Mouse (Mus musculus) heart, embryonic 13.5 days (tissue): ENCODE results near the gene Ppp5c. TPM values are rescaled to one million over a fixed set of nuclear protein-coding genes. Genes with fewer than 3 reads are reported as not detected.
A peak's percentile ranks its signal among the peaks of the same experiment; 100 is the strongest.

Source experiments
- ATAC-seq: fragments of 200-750 bp; cut with Nextera tagmentation; 2 replicates; pipeline ENCODE4 v1.8.0; 2017; ENCODE audit warnings: moderate TSS enrichment; ENCODE audit not compliant: insufficient number of reproducible peaks, low FRiP score, low TSS enrichment; ENCODE audit errors: extremely low read depth
- H3K27ac ChIP-seq: fragments of 300-500 bp; sonication (generic); replicated peaks from 2 replicates; pipeline ENCODE4 v1.5.1; 2015; ENCODE audit warnings: moderate library complexity, mild to moderate bottlenecking, inconsistent platforms
- H3K27me3 ChIP-seq: fragments of 300-500 bp; sonication (generic); replicated peaks from 2 replicates; pipeline ENCODE4 v1.6.1; 2015; ENCODE audit warnings: mild to moderate bottlenecking, inconsistent platforms
- H3K36me3 ChIP-seq: fragments of 300-500 bp; sonication (generic); 2 replicates; pipeline ENCODE4 v1.6.1; 2015; ENCODE audit warnings: mild to moderate bottlenecking, inconsistent platforms
- H3K4me1 ChIP-seq: fragments of 300-500 bp; sonication (generic); 2 replicates; pipeline ENCODE4 v1.6.1; 2015; ENCODE audit warnings: inconsistent platforms
- H3K4me2 ChIP-seq: fragments of 300-500 bp; sonication (generic); 2 replicates; pipeline ENCODE4 v1.6.1; 2015; ENCODE audit warnings: inconsistent platforms, mild to moderate bottlenecking, moderate library complexity
- H3K4me3 ChIP-seq: fragments of 300-500 bp; sonication (generic); 2 replicates; pipeline ENCODE4 v1.5.1; 2015; ENCODE audit warnings: moderate library complexity, mild to moderate bottlenecking, inconsistent platforms
- H3K9ac ChIP-seq: fragments of 300-500 bp; sonication (generic); 2 replicates; pipeline ENCODE4 v1.6.1; 2015; ENCODE audit warnings: inconsistent platforms, mild to moderate bottlenecking, moderate library complexity
- H3K9me3 ChIP-seq: fragments of 300-500 bp; sonication (generic); 2 replicates; pipeline ENCODE4 v1.6.1; 2016; ENCODE audit warnings: inconsistent platforms
- WGBS: fragments of 180-500 bp; shearing (Covaris S2); methylation state at CpG from one replicate; pipeline ENCODE4 v1.1.7; 2015; ENCODE audit warnings: mixed read lengths; 5-methylcytosine and 5-hydroxymethylcytosine counted together
- polyA plus RNA-seq: library from polyadenylated mRNA; unstranded; fragments of >200 nt; fragmentation: Nextera tagmentation; extraction: Ambion mirVana; gene quantifications from 2 replicates; pipeline ENCODE4 v1.2.1, GENCODE M21; 2015

The Ppp5c gene
- polyA plus RNA-seq, 1 experiment from 2014 or later: 82.3 TPM

DNA sequence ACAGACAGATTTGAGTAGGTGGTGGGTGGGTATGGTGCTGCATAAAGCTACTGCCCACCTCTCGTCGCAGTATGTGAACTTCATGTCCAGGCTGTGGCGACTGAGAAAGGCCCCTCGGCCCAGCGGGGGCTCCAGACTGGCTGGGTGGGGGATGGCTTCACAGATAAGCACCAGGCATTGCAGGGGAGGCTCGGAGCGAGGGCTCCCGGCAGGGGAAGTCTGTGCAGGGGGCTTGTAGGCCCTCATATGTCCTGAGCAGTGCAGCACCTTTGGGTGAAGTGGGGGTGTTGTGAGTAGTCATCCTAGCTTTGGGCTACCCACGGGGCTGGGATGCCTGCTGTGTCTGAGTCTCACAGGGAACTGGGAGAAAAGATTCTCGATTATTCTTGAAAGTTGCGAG lies 22.8 kb upstream of the Ppp5c start:
- Histone ChIP-seq H3K36me3 (peaks cover 82% of the 10 kb centered on the region), H3K4me2 (no peak overlapping the region), H3K27me3 (no peaks in the 10 kb centered on the region), H3K9me3 (no peaks in the 10 kb centered on the region), H3K4me3 (no peak overlapping the region), H3K4me1 (peaks cover 16% of the 10 kb centered on the region), H3K9ac (peak overlapping the region; percentile 53; the same call in 1 of the 2 replicates), H3K27ac (no peak overlapping the region)
- ATAC-seq: no peak
- 34% methylated on average over 11 of the region's 11 CpGs for WGBS

- H3K9me3 ChIP-seq: no peaks in the 10 kb centered on the region
- ATAC-seq: no peak
- 88% methylated on average over 10 of the region's 10 CpGs for WGBS
- H3K4me1 ChIP-seq: peaks cover 11% of the 10 kb centered on the region
- H3K4me3 ChIP-seq: no peak overlapping the region
- H3K36me3 ChIP-seq: peaks cover 82% of the 10 kb centered on the region
- H3K9ac ChIP-seq: no peak overlapping the region
- no peaks in the 10 kb centered on the region for H3K27me3 ChIP-seq
- H3K27ac ChIP-seq: no peak overlapping the region
- H3K4me2 ChIP-seq: no peak overlapping the region
Measured at GRCm38 (mm10) chr7:17048431-17049190, 20.9 kb upstream of the Ppp5c start.

DNA sequence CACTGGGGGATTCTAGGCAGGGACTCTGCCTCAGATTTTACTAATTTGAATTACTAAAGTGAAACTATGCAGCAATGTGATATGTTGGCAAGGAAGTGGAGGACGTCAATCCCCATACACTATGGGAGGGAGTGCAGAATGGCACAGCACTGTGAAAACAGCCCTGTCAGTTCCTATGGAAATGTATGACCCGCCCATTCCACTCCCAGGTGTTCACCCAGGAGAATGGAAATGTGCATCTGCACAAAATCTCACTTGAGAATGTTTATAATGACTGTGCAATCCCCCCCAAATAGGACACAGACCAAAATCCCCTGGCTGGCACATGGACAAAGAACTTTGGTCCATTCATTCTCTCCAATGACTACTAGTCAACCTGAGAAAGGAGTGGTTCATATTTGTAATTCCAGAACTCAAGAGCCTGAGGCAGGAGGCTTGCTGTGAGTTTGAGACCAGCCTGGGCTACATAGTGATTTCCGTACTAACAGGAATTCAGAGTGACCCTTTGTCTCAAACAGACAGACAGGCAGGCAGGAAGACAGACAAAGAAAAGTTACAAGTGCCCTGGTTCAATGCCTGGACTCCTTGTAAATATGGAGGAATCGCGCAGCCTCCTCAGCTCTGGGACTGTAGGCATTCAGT lies 19.4 kb upstream of the Ppp5c start:
- no peak for ATAC-seq
- no peaks in the 10 kb centered on the region for H3K9me3 ChIP-seq
- no peak overlapping the region for H3K27ac ChIP-seq
- WGBS: 88% methylated on average over 5 of the region's 5 CpGs
- no peak overlapping the region for H3K4me3 ChIP-seq
- H3K4me1 ChIP-seq: peaks cover 11% of the 10 kb centered on the region
- no peaks in the 10 kb centered on the region for H3K27me3 ChIP-seq
- peaks cover 86% of the 10 kb centered on the region for H3K36me3 ChIP-seq
- no peak overlapping the region for H3K9ac ChIP-seq
- no peak overlapping the region for H3K4me2 ChIP-seq

DNA sequence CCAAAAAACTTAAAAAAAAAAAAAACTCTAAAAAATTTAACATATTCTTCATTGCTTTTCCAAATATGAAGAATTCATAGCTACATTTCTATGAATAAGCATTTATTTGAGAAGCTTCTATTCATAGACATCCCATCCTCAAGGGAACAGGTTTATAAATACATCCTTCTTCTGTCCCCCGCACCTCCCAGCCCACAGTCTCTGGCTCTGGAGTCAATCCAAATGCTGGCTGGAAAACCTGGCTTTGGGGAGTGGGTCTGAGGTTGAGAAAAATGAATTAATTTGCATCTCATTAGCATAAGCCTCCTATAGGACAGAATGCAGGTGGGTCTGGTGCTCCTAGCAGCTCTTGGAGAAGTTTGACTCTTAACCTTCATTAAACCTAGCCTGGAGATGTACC lies 18.0 kb upstream of the Ppp5c start:
- no peak overlapping the region for H3K27ac ChIP-seq
- H3K36me3 ChIP-seq: peaks cover 87% of the 10 kb centered on the region
- WGBS: 32% methylated on average over 1 of the region's 1 CpGs
- H3K27me3 ChIP-seq: no peaks in the 10 kb centered on the region
- no peak for ATAC-seq
- H3K4me1 ChIP-seq: peaks cover 7% of the 10 kb centered on the region
- H3K9ac ChIP-seq: no peak overlapping the region
- no peak overlapping the region for H3K4me2 ChIP-seq
- no peaks in the 10 kb centered on the region for H3K9me3 ChIP-seq
- no peak overlapping the region for H3K4me3 ChIP-seq

DNA sequence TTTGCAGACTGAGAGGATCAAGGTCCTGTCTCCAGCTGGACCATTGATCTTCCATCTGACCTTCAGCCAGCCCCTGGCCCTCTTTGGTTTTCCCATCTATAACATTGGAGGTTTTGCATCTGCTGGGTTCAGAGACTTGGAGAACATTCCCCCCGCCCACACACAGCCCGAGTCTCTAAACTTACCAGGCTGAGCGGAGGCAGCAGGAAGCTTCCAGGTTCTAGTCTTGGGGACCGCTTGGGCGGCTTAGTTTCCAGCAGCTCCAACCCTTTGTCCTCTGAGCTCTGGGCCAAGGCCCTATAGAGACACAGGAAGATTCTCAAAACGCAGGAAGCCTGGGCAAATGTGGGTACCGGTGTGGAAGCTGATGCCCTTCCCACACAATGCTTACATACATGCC lies 11.6 kb upstream of the Ppp5c start:
- WGBS: 92% methylated on average over 7 of the region's 7 CpGs
- H3K27ac ChIP-seq: no peak overlapping the region
- H3K4me3 ChIP-seq: no peak overlapping the region
- no peaks in the 10 kb centered on the region for H3K9me3 ChIP-seq
- no peaks in the 10 kb centered on the region for H3K27me3 ChIP-seq
- H3K4me2 ChIP-seq: no peak overlapping the region
- H3K9ac ChIP-seq: no peak overlapping the region
- peaks cover 93% of the 10 kb centered on the region for H3K36me3 ChIP-seq
- no peak for ATAC-seq
- H3K4me1 ChIP-seq: peaks cover 5% of the 10 kb centered on the region; the same call in 1 of the 2 replicates

DNA sequence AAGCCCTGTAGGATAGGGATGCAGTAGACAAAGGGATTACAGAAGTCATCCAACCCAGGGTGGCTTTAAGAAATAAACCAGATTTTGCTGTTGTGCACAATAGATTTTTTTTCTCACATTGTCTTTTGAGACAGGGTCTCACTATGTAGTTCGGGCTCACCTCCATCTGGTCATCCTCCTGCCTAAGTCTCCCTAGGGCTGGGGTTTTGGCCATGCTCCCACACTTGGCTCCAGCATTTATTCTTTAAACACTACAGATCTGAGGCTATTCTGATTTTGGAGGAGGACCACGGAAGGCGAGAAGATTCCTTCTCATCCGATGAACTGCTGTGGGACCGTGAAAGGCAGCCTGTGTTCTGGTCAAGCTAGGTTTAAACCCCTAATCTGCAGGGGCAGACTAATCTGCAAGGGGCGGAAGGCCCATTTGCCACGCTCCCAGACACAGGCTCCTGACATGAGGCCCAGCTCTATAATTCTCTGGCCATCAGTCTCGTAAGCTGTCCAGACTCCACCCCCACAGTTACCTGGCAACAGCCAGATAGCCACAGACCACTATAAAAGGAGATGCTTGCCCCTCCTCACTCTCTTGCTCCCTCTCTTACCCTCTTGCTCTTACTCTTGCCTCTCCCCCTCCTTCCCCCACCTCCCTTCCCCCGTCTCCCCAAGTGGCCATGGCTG lies 10.4 kb upstream of the Ppp5c start:
- Histone ChIP-seq H3K9ac (peak overlapping the region; percentile 25; the same call in 1 of the 2 replicates), H3K4me1 (peaks cover 5% of the 10 kb centered on the region; the same call in 1 of the 2 replicates), H3K4me3 (no peak overlapping the region), H3K27ac (no peak overlapping the region), H3K9me3 (no peaks in the 10 kb centered on the region), H3K36me3 (peaks cover 93% of the 10 kb centered on the region), H3K4me2 (no peak overlapping the region), H3K27me3 (no peaks in the 10 kb centered on the region)
- 60% methylated on average over 9 of the region's 9 CpGs for WGBS
- ATAC-seq: no peak

- no peak overlapping the region for H3K27ac ChIP-seq
- WGBS: 68% methylated on average over 7 of the region's 7 CpGs
- no peak for ATAC-seq
Measured at GRCm38 (mm10) chr7:17030239-17030638, 2.5 kb upstream of the Ppp5c start.

DNA sequence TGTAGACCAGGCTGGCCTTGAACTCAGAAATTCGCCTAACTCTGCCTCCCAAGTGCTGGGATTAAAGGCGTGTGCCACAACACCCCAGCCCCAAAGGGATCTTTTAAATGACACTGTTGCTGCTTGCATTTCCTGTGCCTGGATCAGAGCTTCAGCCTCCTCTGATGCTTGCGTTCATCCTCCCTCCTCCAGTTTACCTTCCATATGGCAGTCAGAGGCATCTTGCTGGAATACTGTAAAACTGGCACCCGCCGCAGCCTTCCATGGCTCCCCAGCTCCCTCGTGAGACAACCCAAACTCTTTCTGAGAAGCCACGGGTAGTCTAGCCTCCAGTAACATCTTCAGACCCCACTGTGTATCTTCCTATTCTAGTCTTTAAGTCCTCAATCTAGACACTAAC lies 1.2 kb upstream of the Ppp5c start:
- no peaks in the 10 kb centered on the region for H3K9me3 ChIP-seq
- H3K4me3 ChIP-seq: no peak overlapping the region
- 75% methylated on average over 7 of the region's 7 CpGs for WGBS
- H3K27me3 ChIP-seq: no peaks in the 10 kb centered on the region
- ATAC-seq: no peak
- no peak overlapping the region for H3K4me2 ChIP-seq
- H3K36me3 ChIP-seq: peaks cover 44% of the 10 kb centered on the region
- peaks cover 36% of the 10 kb centered on the region for H3K4me1 ChIP-seq
- peak overlapping the region; percentile 24; the same call in 1 of the 2 replicates for H3K27ac ChIP-seq
- no peak overlapping the region for H3K9ac ChIP-seq

More at GRCm38 (mm10) chr7:17030239-17030638, 2.5 kb upstream of the Ppp5c start:
- Histone ChIP-seq H3K4me1 (peaks cover 22% of the 10 kb centered on the region), H3K4me3 (no peak overlapping the region), H3K9ac (no peak overlapping the region), H3K9me3 (no peaks in the 10 kb centered on the region), H3K4me2 (no peak overlapping the region), H3K27me3 (no peaks in the 10 kb centered on the region), H3K36me3 (peaks cover 50% of the 10 kb centered on the region)

GRCm38 (mm10) chr7:17026710-17027587 lies 775 bp downstream of the Ppp5c start:
- 3% methylated on average over 24 of the region's 24 CpGs for WGBS
- H3K4me1 ChIP-seq: peaks cover 55% of the 10 kb centered on the region

DNA sequence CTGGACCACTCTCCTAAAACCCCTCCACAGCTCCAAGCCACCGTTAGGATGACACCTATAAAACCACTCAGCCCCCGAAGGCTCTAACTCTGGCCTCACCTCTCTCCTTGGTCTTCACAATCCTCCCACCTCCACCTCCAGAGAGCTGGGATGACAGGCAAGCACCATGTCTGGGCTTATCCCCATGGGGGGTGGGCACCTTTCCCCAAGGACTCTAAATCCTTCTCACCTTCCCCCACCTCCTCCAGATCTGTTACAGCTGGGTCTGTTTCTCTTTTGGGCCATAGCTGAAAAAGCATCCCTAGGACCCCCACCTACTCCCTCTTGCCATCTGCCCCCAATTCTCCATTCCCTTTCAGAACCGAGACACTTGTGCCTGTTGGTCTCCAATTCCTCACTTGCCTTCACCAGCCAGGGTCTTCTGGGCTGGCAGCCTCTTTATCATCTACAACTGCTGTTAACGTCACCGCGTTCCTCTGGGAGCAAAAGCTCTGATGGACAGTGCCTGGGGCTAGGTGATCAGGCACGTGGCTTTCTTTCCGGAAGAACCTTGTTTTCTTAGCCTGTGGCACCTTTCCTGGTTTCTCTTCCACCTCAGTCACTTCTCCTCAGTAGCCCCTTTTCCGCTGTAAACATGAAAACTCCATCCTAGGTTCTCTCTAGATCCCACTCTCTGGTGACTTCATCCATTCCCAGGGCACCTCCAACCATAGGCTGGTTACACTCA lies 1.7 kb downstream of the Ppp5c start:
- ATAC-seq: no peak
- WGBS: 43% methylated on average over 9 of the region's 9 CpGs
- H3K27ac ChIP-seq: no peak overlapping the region
- peaks cover 55% of the 10 kb centered on the region for H3K4me1 ChIP-seq
- H3K4me2 ChIP-seq: peak overlapping the region; percentile 89
- peak overlapping the region; percentile 92 for H3K9ac ChIP-seq
- H3K36me3 ChIP-seq: peaks cover 38% of the 10 kb centered on the region
- H3K4me3 ChIP-seq: peak overlapping the region; percentile 90
- no peaks in the 10 kb centered on the region for H3K9me3 ChIP-seq
- H3K27me3 ChIP-seq: no peaks in the 10 kb centered on the region

More at GRCm38 (mm10) chr7:17026710-17027587, 775 bp downstream of the Ppp5c start:
- H3K36me3 ChIP-seq: peaks cover 38% of the 10 kb centered on the region
- peak overlapping the region; percentile 89 for H3K4me2 ChIP-seq
- H3K4me3 ChIP-seq: peak overlapping the region; percentile 90
- peak; percentile 65; the same call in 1 of the 2 replicates for ATAC-seq
- peak overlapping the region; percentile 92 for H3K9ac ChIP-seq
- no peaks in the 10 kb centered on the region for H3K9me3 ChIP-seq
- no peaks in the 10 kb centered on the region for H3K27me3 ChIP-seq
- H3K27ac ChIP-seq: peak overlapping the region; percentile 88
